Mouse (Mus musculus) fibroblast of lung, adult 2 months (primary cell): ENCODE measurements around the gene Icam5.
A peak's percentile ranks its signal among the peaks of the same experiment; 100 is the strongest.
"Not testable (repeated sequence)": the region's sequence is repeated elsewhere in the genome, so short reads cannot be mapped to it uniquely, and the experiment has no call there.

Experiments used
- DNase-seq: peaks from one replicate; pipeline ENCODE4 v3.0.0-alpha.2; 2011; ENCODE audit warnings: low read depth

Gene Icam5

GRCm38 (mm10) chr9:21036161-21036560 is 4.3 kb downstream of the Icam5 start:
- no peak for DNase-seq

GRCm38 (mm10) chr9:21036666-21037065 is 4.8 kb downstream of the Icam5 start:
- no peak for DNase-seq

- DNase-seq, result no peak
Observed at GRCm38 (mm10) chr9:21037481-21037891, 5.6 kb downstream of the Icam5 start.

- DNase-seq, result no peak
Observed at GRCm38 (mm10) chr9:21039779-21040178, 7.9 kb downstream of the Icam5 start.

GRCm38 (mm10) chr9:21041308-21041707 is 9.4 kb downstream of the Icam5 start:
- DNase-seq, result no peak

GRCm38 (mm10) chr9:21043563-21043962 is 11.7 kb downstream of the Icam5 start:
- DNase-seq, result no peak

- not testable (repeated sequence) for DNase-seq
Observed at GRCm38 (mm10) chr9:21044785-21045184, 12.9 kb downstream of the Icam5 start.

- DNase-seq, result no peak
Observed at GRCm38 (mm10) chr9:21045235-21045634, 13.4 kb downstream of the Icam5 start.

- no peak for DNase-seq
Observed at GRCm38 (mm10) chr9:21051578-21051977, 19.7 kb downstream of the Icam5 start.

- no peak for DNase-seq
Observed at GRCm38 (mm10) chr9:21062928-21063327, 31.1 kb downstream of the Icam5 start.

GRCm38 (mm10) chr9:21067006-21067684 is 35.3 kb downstream of the Icam5 start, which contains the start of gene Zglp1:
TSS of gene Zglp1 (minus strand) at chr9:21067093.
- DNase-seq, result no peak

- no peak for DNase-seq
Observed at GRCm38 (mm10) chr9:21072641-21073040, 40.8 kb downstream of the Icam5 start.

- peak; percentile 56 for DNase-seq
Observed at GRCm38 (mm10) chr9:21073044-21073840, 41.4 kb downstream of the Icam5 start, which contains the start of the genes Gm49373 and Fdx1l. TSS of gene Gm49373 (minus strand) at chr9:21073096. TSS of gene Fdx1l (minus strand) at chr9:21073614.

- no peak for DNase-seq
Observed at GRCm38 (mm10) chr9:21074173-21074572, 42.3 kb downstream of the Icam5 start.

- DNase-seq, result no peak
Observed at GRCm38 (mm10) chr9:21075625-21076024, 43.8 kb downstream of the Icam5 start.

GRCm38 (mm10) chr9:21081127-21081526 is 49.3 kb downstream of the Icam5 start:
- no peak for DNase-seq

- no peak for DNase-seq
Observed at GRCm38 (mm10) chr9:21083324-21083723, 51.5 kb downstream of the Icam5 start.
